Mouse (Mus musculus) heart, postnatal 25 days (tissue): ENCODE measurements around the gene Rem2. TPM values are rescaled to one million over a fixed set of nuclear protein-coding genes. Genes with fewer than 3 reads are reported as not detected.

Experiments used
- total RNA-seq, 2 experiments: library from RNA; stranded (reverse); gene quantifications; 2 replicates each; pipeline ENCODE4 v1.2.3; 2021

Gene Rem2
- total RNA-seq, 2 experiments from 2014 or later = not detected

Other genes starting within 250 kb of the Rem2 start
- gene Dad1, start 222.0 kb upstream of the Rem2 start, total RNA-seq = 100 to 1,000 TPM; 103 to 112 TPM
- 10 to 100 TPM; 44.6 to 44.8 TPM for gene Abhd4, start 221.9 kb upstream of the Rem2 start, total RNA-seq
- gene Olfr49, start 191.2 kb upstream of the Rem2 start, total RNA-seq = not detected
- gene Oxa1l, start 115.3 kb upstream of the Rem2 start, total RNA-seq = 100 to 1,000 TPM; 103 to 111 TPM
- gene Slc7a7, start 58.3 kb upstream of the Rem2 start, total RNA-seq = 1 to 10 TPM; 7.7 to 7.9 TPM
- 100 to 1,000 TPM; 114 to 121 TPM for gene Mrpl52, start 49.2 kb upstream of the Rem2 start, total RNA-seq
- gene Mmp14, start 44.5 kb upstream of the Rem2 start, total RNA-seq = 10 to 100 TPM; 16.5 to 23.6 TPM
- 10 to 100 TPM; 53.9 to 59.8 TPM for gene Lrp10, start 12.0 kb upstream of the Rem2 start, total RNA-seq
- gene Prmt5, start 41.4 kb downstream of the Rem2 start, total RNA-seq = 10 to 100 TPM; 30.3 to 31.7 TPM
- gene Haus4, start 78.5 kb downstream of the Rem2 start, total RNA-seq = 1 to 10 TPM; 3.2 to 3.6 TPM
- gene Ajuba, start 101.5 kb downstream of the Rem2 start, total RNA-seq = 1 to 10 TPM; 6.0 to 6.5 TPM
- gene 4931414P19Rik, start 129.9 kb downstream of the Rem2 start, total RNA-seq = 1 to 10 TPM; 3.7 to 4.0 TPM
- gene Psmb5, start 141.9 kb downstream of the Rem2 start, total RNA-seq = 100 to 1,000 TPM; 195 to 201 TPM
- not detected for gene Psmb11, start 145.3 kb downstream of the Rem2 start, total RNA-seq
- gene Gm17606, start 164.9 kb downstream of the Rem2 start, total RNA-seq = not detected
- under 1 TPM; 0.31 to 0.39 TPM for gene Cdh24, start 165.3 kb downstream of the Rem2 start, total RNA-seq
- 10 to 100 TPM; 15.5 to 16.0 TPM for gene 1700123O20Rik, start 210.1 kb downstream of the Rem2 start, total RNA-seq
- 10 to 100 TPM; 78.7 to 80.9 TPM for gene Acin1, start 210.8 kb downstream of the Rem2 start, total RNA-seq
- gene Gm29776, start 222.7 kb downstream of the Rem2 start, total RNA-seq = not detected
- gene Cebpe, start 236.1 kb downstream of the Rem2 start, total RNA-seq = not detected